Mouse (Mus musculus): Measurements from ENCODE around the gene Gucy2g. TPM values are rescaled to one million over a fixed set of nuclear protein-coding genes. Genes with fewer than 3 reads are reported as not detected.

The Gucy2g gene
- total and polyA plus RNA-seq, 3 experiments, result 0.65 to 2.4 TPM; not detected in 1

GRCm38 (mm10) chr19:55207205-55207604, 33.8 kb downstream of the Gucy2g start (continued):
- peak; percentile 52; the same call in 1 of the 2 replicates for TF ChIP-seq ELF1 (IDR thresholded peaks at IDR 0.05; ENCODE audit: low read depth, low read length)
- peak; percentile 87 for TF ChIP-seq RCOR1 (IDR thresholded peaks at IDR 0.05; ENCODE audit: low read depth, low read length)
- TF ChIP-seq MYB (IDR thresholded peaks at IDR 0.05; ENCODE audit: low read depth, low read length), result peak; percentile 38; the same call in 1 of the 2 replicates
- TF ChIP-seq MAFK (IDR thresholded peaks at IDR 0.05; ENCODE audit: borderline replicate concordance, low read depth, low read length), result no peak; the same call in 1 of the 2 replicates
- no peak for TF ChIP-seq USF1 (IDR thresholded peaks at IDR 0.05; ENCODE audit: low read depth, low read length)
- TF ChIP-seq TBP (IDR thresholded peaks at IDR 0.05; ENCODE audit: low read depth, low read length), result peak; percentile 85
- peak; percentile 82 for TF ChIP-seq ZMIZ1 (IDR thresholded peaks at IDR 0.05; ENCODE audit: low read depth, low read length)
- TF ChIP-seq MAZ (IDR thresholded peaks at IDR 0.05; ENCODE audit: low read depth, low read length), result peak; percentile 79

- Histone ChIP-seq H3K9me3 (replicated peaks; ENCODE audit: insufficient read depth, low read length) (no peaks in the 10 kb centered on the region), H3K9ac (ENCODE audit: control insufficient read depth, low read depth, low read length, poor library complexity, severe bottlenecking) (no peak overlapping the region), H3K27ac (ENCODE audit: control insufficient read depth, low read depth, low read length) (no peak overlapping the region), H3K4me3 (ENCODE audit: control insufficient read depth in 1 of 2, insufficient read depth in 1 of 2, low read depth in 2 of 2, low read length in 2 of 2) (peak overlapping the region in 1 of 2 experiments; percentile 64; a peak in 2 of 4 replicates), H3K4me1 (ENCODE audit: control insufficient read depth in 1 of 2, insufficient read depth in 2 of 2, low read length in 2 of 2) (peaks cover 0 to 13% of the 10 kb centered on the region in 2 experiments; a peak in 2 of 4 replicates), H3K79me2 (ENCODE audit: control insufficient read depth, insufficient read depth, low read length, poor library complexity) (peaks cover 19% of the 10 kb centered on the region), H3K27me3 (ENCODE audit: control insufficient read depth in 1 of 2, insufficient read depth in 2 of 2, low read length in 2 of 2) (no peaks in the 10 kb centered on the region), H3K36me3 (ENCODE audit: control insufficient read depth in 1 of 2, insufficient read depth in 2 of 2, low read length in 2 of 2) (peaks cover 0 to 13% of the 10 kb centered on the region in 2 experiments; a peak in 2 of 4 replicates)
- DNase-seq (ENCODE audit: low read depth, low spot score), result peak; percentile 93
- peak; percentile 99 for TF ChIP-seq RAD21 (IDR thresholded peaks at IDR 0.05; ENCODE audit: low read depth, low read length)
- TF ChIP-seq NELFE (IDR thresholded peaks at IDR 0.05; ENCODE audit: low read depth, low read length), result no peak
- TF ChIP-seq CHD2 (IDR thresholded peaks at IDR 0.05; ENCODE audit: low read length), result no peak
- TF ChIP-seq ELF1 (IDR thresholded peaks at IDR 0.05; ENCODE audit: low read depth, low read length), result no peak
- no peak for TF ChIP-seq E2F4 (IDR thresholded peaks at IDR 0.05; ENCODE audit: borderline replicate concordance, low read depth, low read length)
- TF ChIP-seq UBTF (IDR thresholded peaks at IDR 0.05; ENCODE audit: borderline replicate concordance, insufficient read depth, low read depth, low read length), result no peak
- TF ChIP-seq POLR2AphosphoS2 (IDR thresholded peaks at IDR 0.05; ENCODE audit: low read length), result no peak
- TF ChIP-seq MEF2A (IDR thresholded peaks at IDR 0.05; ENCODE audit: extremely low read depth, insufficient replicate concordance, low read depth, low read length, poor library complexity, severe bottlenecking), result no peak
- no peak for TF ChIP-seq USF2 (IDR thresholded peaks at IDR 0.05; ENCODE audit: borderline replicate concordance in 1 of 2, insufficient read depth in 1 of 2, low read depth in 1 of 2, low read length in 2 of 2)
- no peak for TF ChIP-seq NRF1 (IDR thresholded peaks at IDR 0.05; ENCODE audit: insufficient read depth, low read depth, low read length, poor library complexity, severe bottlenecking)
- TF ChIP-seq MYB (IDR thresholded peaks at IDR 0.05; ENCODE audit: low read depth, low read length), result no peak
- TF ChIP-seq MAX (IDR thresholded peaks at IDR 0.05; ENCODE audit: low read length), result no peak
- TF ChIP-seq CTCF (IDR thresholded peaks at IDR 0.05 in 2 of 3, conservative IDR thresholded peaks at IDR 0.05 in 1 of 3; ENCODE audit: control insufficient read depth in 1 of 3, insufficient read depth in 1 of 3, low read depth in 2 of 3, low read length in 3 of 3, poor library complexity in 1 of 3, severe bottlenecking in 1 of 3), result peak; percentile 59 to 97 (median 95)
- TF ChIP-seq SIN3A (IDR thresholded peaks at IDR 0.05; ENCODE audit: low read length), result peak; percentile 84
- peak; percentile 15; the same call in 1 of the 2 replicates for TF ChIP-seq ZKSCAN1 (IDR thresholded peaks at IDR 0.05; ENCODE audit: low read depth, low read length)
- TF ChIP-seq TBP (IDR thresholded peaks at IDR 0.05; ENCODE audit: low read depth, low read length), result no peak
- TF ChIP-seq GATA1 (IDR thresholded peaks at IDR 0.05; ENCODE audit: low read depth, low read length), result peak; percentile 38
- no peak for TF ChIP-seq TCF12 (IDR thresholded peaks at IDR 0.05; ENCODE audit: low read depth, low read length)
- no peak for TF ChIP-seq EP300 (IDR thresholded peaks at IDR 0.05; ENCODE audit: low read depth in 1 of 2, low read length in 2 of 2)
- peak; percentile 86 for TF ChIP-seq SMC3 (IDR thresholded peaks at IDR 0.05; ENCODE audit: low read depth, low read length)
- TF ChIP-seq MAZ (IDR thresholded peaks at IDR 0.05; ENCODE audit: low read depth, low read length), result no peak
- peak; percentile 86 for TF ChIP-seq ZC3H11A (IDR thresholded peaks at IDR 0.05; ENCODE audit: low read depth, low read length)
- TF ChIP-seq CHD1 (IDR thresholded peaks at IDR 0.05; ENCODE audit: low read depth, low read length), result no peak; the same call in 1 of the 2 replicates
- TF ChIP-seq RCOR1 (IDR thresholded peaks at IDR 0.05; ENCODE audit: low read depth, low read length), result 0 out of 2 replicates have a peak, but pooled peaks have one; percentile 51
- TF ChIP-seq HCFC1 (IDR thresholded peaks at IDR 0.05; ENCODE audit: low read depth, low read length), result peak; percentile 13; the same call in 1 of the 2 replicates
- TF ChIP-seq ETS1 (IDR thresholded peaks at IDR 0.05; ENCODE audit: low read depth, low read length), result no peak
- no peak for TF ChIP-seq JUND (IDR thresholded peaks at IDR 0.05; ENCODE audit: low read depth, low read length)
- no peak; the same call in 1 of the 2 replicates for TF ChIP-seq MXI1 (IDR thresholded peaks at IDR 0.05; ENCODE audit: low read depth, low read length)
- no peak for TF ChIP-seq GABPA (IDR thresholded peaks at IDR 0.05; ENCODE audit: low read depth, low read length)
Measured at GRCm38 (mm10) chr19:55206482-55207138, 34.4 kb downstream of the Gucy2g start.

Measured in MEL (cell line).